Mouse (Mus musculus) left cerebral cortex, adult 9 months (tissue): ENCODE results near the gene Pygo2.

Source experiments
- DNase-seq, 2 experiments: peaks; one replicate each; pipeline ENCODE4 v3.0.0; 2022; ENCODE audit warnings: low spot score in 2 of 2

Pygo2 gene

DNA sequence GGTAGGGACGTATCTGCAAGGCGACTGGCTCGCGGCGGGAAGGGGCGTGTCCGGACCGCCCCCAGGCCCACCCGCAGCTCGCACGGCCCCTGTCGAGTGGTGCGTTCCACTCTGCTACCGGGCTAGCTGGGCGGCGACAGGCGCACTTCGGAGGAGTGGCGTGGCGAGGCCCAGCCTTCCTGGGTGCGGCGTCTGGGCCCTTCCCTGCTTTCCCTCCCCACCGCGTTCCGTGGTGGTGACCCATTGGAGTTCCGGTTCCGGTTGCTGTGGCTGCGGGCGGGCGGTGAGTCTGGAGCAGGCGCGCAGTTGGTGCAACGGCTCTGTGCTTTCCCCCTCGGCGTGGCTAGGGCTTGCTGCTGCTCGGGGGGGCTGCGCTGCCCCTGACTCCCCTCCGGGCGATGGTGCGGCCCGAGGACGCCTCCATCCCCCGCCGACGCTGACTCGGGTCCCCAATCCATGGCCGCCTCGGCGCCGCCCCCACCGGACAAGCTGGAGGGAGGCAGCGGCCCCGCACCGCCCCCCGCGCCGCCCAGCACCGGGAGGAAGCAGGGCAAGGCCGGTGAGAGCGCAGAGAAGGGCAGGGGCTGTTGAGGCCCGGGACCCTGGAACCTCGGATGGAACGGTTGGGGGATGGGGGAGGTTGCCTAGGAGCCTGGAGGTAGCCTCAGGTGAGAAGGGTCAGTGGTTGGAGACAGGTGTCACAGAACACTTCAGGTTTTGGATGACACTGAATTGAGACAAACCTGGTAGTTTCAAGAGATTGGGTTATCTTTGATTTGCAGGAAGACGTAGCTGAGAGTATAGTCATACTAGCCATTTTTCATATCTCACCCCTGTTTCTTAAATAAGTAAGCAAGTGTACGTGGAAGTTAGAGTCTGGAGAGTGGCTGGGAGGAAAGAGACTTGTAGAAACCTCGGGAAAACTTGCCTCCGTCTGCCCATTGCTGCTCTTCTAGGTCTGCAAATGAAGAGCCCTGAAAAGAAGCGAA lies at the start of gene Pygo2:
Gene Pygo2 (plus strand): TSS at position 44 of the 989 bp plus-strand sequence.
- DNase-seq = peak; percentile 92 to 96

- DNase-seq = no peak
Measured at GRCm38 (mm10) chr3:89380291-89380690, 49.7 kb upstream of the Pygo2 start.

GRCm38 (mm10) chr3:89380711-89381110 lies 49.3 kb upstream of the Pygo2 start:
- no peak for DNase-seq

DNA sequence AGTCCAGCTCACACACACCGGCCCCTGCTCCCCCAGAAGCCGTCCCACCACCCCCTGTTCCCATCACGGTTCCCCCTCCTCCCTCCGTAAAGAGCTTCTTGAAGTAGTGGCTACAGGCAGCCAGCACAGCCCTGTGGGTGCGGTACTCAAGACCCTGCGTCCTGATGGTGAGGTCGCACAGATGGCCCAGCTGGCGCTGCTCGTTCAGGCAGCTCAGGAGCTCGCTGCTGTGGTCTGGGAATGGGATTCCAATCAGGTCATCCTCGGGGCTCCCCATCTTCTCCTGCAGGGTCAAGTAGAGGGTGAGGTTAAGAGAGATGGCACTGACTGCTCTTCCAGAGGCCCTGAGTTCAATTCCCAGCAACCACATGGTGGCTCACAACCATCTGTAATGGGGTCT lies 48.8 kb upstream of the Pygo2 start:
- no peak for DNase-seq

DNA sequence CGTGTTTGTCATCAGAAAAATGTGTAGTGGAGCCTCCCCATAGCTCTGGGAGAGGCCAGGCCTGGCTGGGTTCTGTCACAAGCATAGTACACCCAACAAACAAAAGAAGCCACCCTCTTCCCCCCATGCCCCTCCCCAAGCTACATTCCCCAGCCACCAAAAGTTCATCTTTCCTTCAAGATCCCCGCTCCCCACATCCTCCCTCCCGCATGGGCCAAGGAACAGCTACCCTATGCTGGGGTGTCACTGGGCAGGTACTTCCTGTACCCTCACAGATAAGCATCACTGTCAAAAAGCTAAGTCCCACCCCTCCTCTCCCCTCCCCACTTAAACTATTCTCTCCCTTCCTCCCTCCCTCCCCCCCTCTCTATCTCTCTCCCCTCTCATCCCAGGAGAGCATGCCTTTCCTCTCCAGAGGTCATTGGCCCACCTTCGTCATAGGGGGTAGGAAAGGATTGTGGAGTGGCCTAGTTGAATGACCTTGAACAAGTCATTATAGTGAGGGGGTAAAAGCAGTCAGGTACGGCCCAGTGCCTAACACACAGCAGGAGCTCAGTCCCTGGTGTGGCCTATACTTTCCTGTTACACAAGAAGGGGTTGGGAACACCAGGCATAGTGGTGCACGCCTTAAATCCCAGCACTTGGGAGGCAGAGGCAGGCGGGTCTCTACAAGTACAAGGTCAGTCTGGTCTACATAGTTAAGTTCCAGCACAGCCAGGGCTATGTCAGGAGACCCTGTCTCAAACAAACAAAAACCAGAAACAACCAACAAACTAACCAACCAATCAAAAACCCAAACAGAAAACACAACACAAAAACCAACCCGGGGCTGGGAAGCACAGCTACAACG lies 47.8 kb upstream of the Pygo2 start:
- no peak for DNase-seq

DNA sequence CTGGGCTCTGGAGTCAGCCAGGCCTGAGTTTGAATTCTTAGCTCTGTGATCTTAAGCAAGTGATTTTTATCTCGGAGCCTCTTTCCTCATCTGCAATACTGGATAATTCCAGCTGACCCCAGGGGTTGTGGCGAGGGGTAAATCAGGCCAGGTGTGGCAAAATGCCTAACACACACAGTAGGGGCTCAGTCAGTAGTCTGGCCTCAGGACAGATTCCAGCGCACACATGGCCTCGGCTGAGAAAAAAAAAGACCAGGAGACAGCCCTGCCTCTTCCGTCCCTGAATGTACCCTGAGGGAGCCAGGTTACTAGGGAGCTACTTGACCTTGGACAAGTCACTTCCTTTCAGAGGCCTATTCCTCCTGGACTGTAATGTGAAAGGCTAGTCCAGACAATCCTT lies 47.1 kb upstream of the Pygo2 start:
- DNase-seq = no peak

DNA sequence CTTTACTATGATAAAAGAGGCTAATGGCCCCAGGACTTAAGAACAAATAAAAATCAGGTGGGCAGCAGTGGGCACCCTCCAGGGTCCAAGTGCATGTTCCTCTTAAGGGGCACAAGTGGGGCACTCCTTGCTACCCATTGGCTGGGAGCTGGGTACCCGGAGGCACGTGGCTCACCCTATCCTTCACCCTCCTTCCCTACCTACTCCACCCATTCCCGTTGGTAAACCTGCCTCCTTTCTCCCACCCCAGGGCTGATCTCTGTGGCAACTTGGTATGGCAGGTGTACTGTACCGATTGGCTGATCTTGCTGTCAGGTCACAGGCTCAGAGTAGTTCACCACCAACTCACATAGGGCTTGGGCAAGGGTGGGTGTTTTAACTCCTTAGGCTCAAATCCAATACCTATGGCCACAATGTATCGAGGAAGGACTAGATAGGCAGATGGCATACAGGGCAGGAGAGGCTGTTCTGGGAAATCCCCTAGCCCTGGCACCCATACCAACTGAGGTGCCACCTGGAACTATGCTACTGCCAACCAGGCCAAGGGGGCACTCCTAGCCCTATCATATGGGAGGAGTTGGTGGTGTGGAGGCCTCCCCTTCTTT lies 46.3 kb upstream of the Pygo2 start:
- no peak for DNase-seq

GRCm38 (mm10) chr3:89384331-89385076 lies 45.5 kb upstream of the Pygo2 start:
- DNase-seq = no peak

GRCm38 (mm10) chr3:89385451-89385850 lies 44.6 kb upstream of the Pygo2 start:
- DNase-seq = no peak

DNA sequence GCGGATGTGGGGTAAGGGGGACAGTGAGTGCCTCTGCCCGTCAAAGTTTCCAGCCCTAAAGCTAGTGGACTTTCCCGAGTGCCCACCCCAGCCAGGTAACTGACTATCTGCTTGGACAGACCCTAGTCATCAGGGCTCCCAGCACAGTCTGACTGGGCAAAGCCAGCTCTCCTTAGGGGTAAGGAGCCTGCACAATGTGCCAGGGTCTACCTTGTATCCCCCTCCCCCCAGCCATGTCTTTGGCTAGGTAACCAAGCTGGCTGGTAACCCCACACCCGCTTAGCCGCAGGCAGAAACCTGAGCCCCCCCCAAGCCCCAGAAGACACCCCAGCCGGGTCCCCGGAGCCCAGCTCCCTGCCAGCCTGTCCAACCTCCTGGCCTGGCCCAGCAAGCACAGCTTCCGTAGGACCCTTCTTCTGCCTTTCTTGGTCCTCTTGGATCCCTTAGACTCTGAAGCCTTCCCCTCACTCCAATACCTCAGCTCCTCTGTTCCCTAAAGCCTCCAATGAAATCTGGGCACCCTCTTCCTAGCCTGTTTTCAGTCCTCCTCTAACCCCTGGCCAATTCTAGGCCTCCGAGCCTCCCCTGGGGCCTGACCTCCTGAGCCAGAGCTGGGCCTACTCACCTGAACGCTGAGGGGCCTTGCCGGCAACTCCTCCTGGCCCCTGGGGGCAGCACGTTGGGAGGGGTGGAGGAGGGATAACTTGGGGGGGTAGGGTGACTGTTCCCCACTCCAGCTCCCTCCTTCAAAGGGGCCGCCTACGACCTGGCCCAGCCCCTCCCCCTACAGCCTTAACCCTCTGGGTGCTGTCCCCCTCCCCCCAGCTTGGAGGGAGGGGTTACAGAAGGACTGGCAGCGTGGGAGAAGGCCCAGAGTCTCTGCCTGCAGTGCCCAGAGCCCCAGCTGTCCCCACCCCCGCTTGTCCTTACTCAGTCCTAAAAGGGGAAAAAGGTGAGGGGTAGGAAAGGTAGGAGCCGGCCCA lies 43.3 kb upstream of the Pygo2 start:
- DNase-seq = no peak

DNA sequence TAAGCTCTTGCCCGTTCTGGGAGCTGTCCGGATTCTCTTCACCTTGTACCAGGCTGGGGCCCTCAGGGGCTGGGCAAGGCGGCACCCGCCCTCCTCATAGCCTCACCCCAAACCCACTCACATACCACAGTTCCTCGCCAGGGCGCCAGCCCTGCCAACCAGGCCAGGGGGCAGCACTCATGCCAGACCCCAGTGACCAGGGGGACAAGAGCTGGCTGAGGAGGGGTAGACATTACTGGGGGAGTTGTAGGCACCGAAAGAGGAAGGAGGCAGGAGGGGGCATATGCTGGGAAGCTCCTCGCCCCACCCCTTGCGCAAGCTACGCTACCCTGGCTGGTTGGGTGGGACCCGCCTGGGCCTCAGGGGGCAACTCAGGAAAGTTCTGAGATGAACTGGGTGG lies 42.4 kb upstream of the Pygo2 start:
- no peak for DNase-seq

DNA sequence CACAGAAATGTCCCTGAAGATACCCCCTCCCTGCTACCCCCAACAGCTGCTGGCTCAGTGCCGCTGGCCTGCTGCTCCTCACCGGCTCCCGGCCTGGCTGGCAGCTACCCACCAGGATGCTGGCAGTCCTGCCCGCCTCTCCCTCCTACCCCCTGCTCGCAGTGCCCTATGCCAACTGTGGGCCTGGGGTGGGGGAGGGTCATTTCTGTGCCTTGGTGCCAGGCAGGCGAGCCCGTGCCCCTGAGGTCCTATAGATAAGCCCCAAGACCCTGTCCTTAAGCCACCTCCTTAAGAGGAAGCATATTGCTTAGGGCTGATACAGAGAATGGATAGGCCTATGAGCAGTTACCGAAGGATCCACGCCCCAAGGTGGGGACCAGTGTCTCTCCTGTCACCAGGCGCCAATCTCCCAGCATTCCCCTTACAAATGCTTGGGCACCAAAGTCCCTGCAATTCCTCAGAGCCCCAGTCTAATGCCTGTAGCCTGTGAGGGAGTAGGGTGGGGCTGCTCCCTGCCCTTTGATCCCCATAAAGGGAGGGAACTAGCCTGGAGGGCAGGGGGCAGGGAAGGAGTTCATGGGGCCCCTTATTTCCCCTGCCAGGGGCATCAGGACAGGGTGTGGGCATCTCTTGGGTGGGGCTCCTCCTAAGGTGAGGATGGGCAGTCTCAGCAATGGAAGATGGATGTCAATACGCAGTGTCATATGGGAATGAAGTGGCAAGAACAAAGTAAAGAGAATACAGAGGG lies 41.7 kb upstream of the Pygo2 start:
- peak in 1 of 2 experiments; percentile 43 for DNase-seq

- DNase-seq = peak in 1 of 2 experiments; percentile 32
Measured at GRCm38 (mm10) chr3:89388901-89389740, 40.9 kb upstream of the Pygo2 start.

DNA sequence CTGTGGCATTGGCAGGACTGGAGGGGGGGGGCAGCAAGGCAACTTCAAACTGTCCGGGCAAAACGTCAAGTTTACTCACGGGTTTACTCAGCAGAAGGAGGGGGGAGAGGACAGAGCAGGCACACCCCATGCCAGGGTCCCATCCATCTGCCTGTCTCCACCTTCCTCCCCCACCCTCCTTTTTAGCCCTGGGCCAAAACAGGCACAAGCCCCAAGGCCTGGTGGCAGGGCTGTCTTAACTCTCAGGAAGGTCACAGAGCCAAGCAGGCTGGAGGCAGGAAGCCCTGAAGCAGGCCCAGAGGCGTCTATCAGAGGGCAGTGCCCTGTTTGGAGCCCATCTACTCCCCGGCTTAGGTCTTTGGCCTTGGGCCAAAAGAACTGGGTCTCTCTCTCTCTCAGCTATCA lies 39.9 kb upstream of the Pygo2 start:
- no peak for DNase-seq

DNA sequence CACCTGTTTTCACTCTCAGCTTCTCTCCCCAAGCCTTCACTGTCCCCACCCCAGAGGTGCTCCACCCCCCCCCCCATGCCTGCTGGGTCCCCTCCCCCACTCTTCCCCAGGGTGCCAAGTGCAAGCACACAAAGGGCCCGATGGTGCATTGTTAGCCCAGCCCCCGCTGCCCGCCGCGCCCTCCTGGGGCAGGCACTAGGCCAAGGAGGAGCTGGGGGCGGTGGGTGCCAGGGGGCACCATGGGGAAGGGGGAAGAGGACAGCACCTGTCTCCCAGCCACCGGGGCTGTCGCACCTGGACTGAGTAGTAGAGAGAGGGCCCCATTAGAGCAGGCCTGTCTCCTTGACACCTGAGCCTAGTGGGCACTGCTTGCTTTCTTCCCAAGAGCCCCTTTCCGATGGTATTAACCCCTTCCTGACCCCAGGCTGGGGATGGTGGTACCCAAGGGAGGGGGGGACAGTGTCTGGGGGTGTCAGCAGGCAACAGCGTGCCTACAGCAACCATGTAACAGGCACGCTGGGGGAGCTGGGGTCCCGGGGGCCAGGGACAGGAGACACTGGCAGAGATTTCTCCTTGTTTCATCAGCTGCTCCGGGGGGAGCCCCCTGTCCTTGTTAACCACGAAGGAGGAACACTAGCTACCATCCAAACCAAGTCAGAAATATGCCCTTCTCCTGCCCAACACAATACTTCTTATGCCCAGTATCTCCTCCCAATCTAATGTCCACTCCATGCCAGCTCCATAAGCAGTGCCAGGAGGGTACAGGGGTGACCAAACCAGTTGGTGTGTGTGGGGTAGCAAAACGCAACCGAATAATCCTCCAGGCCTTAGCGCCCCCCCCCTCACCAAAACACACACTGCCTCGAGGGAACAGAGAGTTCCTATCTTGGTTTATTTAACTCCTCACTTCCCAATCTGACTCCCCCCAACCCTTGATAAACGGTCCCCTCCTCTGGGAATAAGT lies 39.0 kb upstream of the Pygo2 start:
- DNase-seq = no peak

- peak in 1 of 2 experiments; percentile 37 for DNase-seq
Measured at GRCm38 (mm10) chr3:89391663-89392511, 38.1 kb upstream of the Pygo2 start.
